Mouse (Mus musculus) MEL (cell line): ENCODE data around the gene Rtn4rl1. TPM values are rescaled to one million over a fixed set of nuclear protein-coding genes. Genes with fewer than 3 reads are reported as not detected.

ENCODE experiments used
- DNase-seq: peaks from one replicate; pipeline ENCODE4 v3.0.0; 2011; ENCODE audit warnings: low read depth, low spot score
- H3K27ac ChIP-seq: 2 replicates; pipeline ENCODE4 v1.5.1; 2012; ENCODE audit warnings: low read depth, mild to moderate bottlenecking, control low read depth, low read length, moderate library complexity; ENCODE audit not compliant: control insufficient read depth
- H3K27me3 ChIP-seq, 2 experiments: fragments of 150-350 bp in 1 of 2; sonication (generic) in 1 of 2; 2 replicates each; pipeline ENCODE4 v1.6.1; 2012; ENCODE audit warnings: low read length in 2 of 2, mild to moderate bottlenecking in 2 of 2, improper control_type of control experiment in 1 of 2, moderate library complexity in 1 of 2; ENCODE audit not compliant: insufficient read depth in 2 of 2, control insufficient read depth in 1 of 2
- H3K36me3 ChIP-seq, 2 experiments: 2 replicates each; pipeline ENCODE4 v1.6.1; 2012 to 2014; ENCODE audit warnings: low read length in 2 of 2, improper control_type of control experiment in 1 of 2, inconsistent platforms in 1 of 2, mild to moderate bottlenecking in 1 of 2; ENCODE audit not compliant: insufficient read depth in 2 of 2, control insufficient read depth in 1 of 2
- H3K4me1 ChIP-seq, 2 experiments: fragments of 150-350 bp in 1 of 2; sonication (generic) in 1 of 2; 2 replicates each; pipeline ENCODE4 v1.6.1; 2012; ENCODE audit warnings: low read length in 2 of 2, improper control_type of control experiment in 1 of 2, mild to moderate bottlenecking in 1 of 2; ENCODE audit not compliant: insufficient read depth in 2 of 2, control insufficient read depth in 1 of 2
- H3K4me3 ChIP-seq, 2 experiments: fragments of 150-350 bp in 1 of 2; sonication (generic) in 1 of 2; 2 replicates each; pipeline ENCODE4 v1.5.1; 2012; ENCODE audit warnings: low read depth in 2 of 2, low read length in 2 of 2, mild to moderate bottlenecking in 2 of 2, moderate library complexity in 2 of 2, control low read depth in 1 of 2, improper control_type of control experiment in 1 of 2; ENCODE audit not compliant: control insufficient read depth in 1 of 2, insufficient read depth in 1 of 2
- H3K79me2 ChIP-seq: 2 replicates; pipeline ENCODE4 v1.6.1; 2012; ENCODE audit warnings: mild to moderate bottlenecking, low read length, moderate library complexity; ENCODE audit not compliant: control insufficient read depth, poor library complexity, insufficient read depth
- H3K9ac ChIP-seq: 2 replicates; pipeline ENCODE4 v1.6.1; 2012; ENCODE audit warnings: low read depth, mild to moderate bottlenecking, control low read depth, low read length, moderate library complexity; ENCODE audit not compliant: control insufficient read depth, poor library complexity, severe bottlenecking
- H3K9me3 ChIP-seq: fragments of 150-350 bp; sonication (generic); replicated peaks from 2 replicates; pipeline ENCODE4 v1.6.1; 2012; ENCODE audit warnings: mild to moderate bottlenecking, low read length, improper control_type of control experiment, moderate library complexity; ENCODE audit not compliant: insufficient read depth
- BHLHE40 ChIP-seq: IDR thresholded peaks from 2 replicates; pipeline ENCODE4 v1.6.1; 2012; ENCODE audit warnings: low read depth, mild to moderate bottlenecking, inconsistent platforms, low read length, improper control_type of control experiment, borderline replicate concordance
- CHD1 ChIP-seq: IDR thresholded peaks from 2 replicates; pipeline ENCODE4 v1.6.1; 2012; ENCODE audit warnings: low read depth, mild to moderate bottlenecking, inconsistent platforms, low read length, improper control_type of control experiment
- CHD2 ChIP-seq: IDR thresholded peaks from 2 replicates; pipeline ENCODE4 v1.6.1; 2011; ENCODE audit warnings: low read length, improper control_type of control experiment
- ELF1 ChIP-seq: IDR thresholded peaks from 2 replicates; pipeline ENCODE4 v1.6.1; 2014; ENCODE audit warnings: low read depth, mild to moderate bottlenecking, inconsistent platforms, low read length, improper control_type of control experiment, moderate library complexity
- ETS1 ChIP-seq: IDR thresholded peaks from 2 replicates; pipeline ENCODE4 v1.6.1; 2012; ENCODE audit warnings: low read depth, mild to moderate bottlenecking, inconsistent platforms, low read length, improper control_type of control experiment, moderate library complexity
- HCFC1 ChIP-seq: IDR thresholded peaks from 2 replicates; pipeline ENCODE4 v1.6.1; 2012; ENCODE audit warnings: low read depth, mild to moderate bottlenecking, inconsistent platforms, low read length, improper control_type of control experiment, moderate library complexity
- KAT2A ChIP-seq: conservative IDR thresholded peaks from 2 replicates; pipeline ENCODE4 v1.6.1; 2012; ENCODE audit warnings: low read depth, low read length, improper control_type of control experiment, inconsistent platforms
- MAFK ChIP-seq: IDR thresholded peaks from 2 replicates; pipeline ENCODE4 v1.6.1; 2011; ENCODE audit warnings: low read depth, mild to moderate bottlenecking, low read length, improper control_type of control experiment, borderline replicate concordance
- MAX ChIP-seq: IDR thresholded peaks from 2 replicates; pipeline ENCODE4 v1.6.1; 2011; ENCODE audit warnings: low read length, improper control_type of control experiment
- MYB ChIP-seq: IDR thresholded peaks from 2 replicates; pipeline ENCODE4 v1.6.1; 2011; ENCODE audit warnings: mild to moderate bottlenecking, low read depth, low read length, improper control_type of control experiment
- MYC ChIP-seq: IDR thresholded peaks from 2 replicates; pipeline ENCODE4 v1.6.1; 2011; ENCODE audit warnings: low read depth, mild to moderate bottlenecking, low read length, improper control_type of control experiment, moderate library complexity
- POLR2A ChIP-seq, 2 experiments: IDR thresholded peaks; 2 replicates each; pipeline ENCODE4 v1.6.1; 2011 to 2012; ENCODE audit warnings: low read length in 2 of 2, mild to moderate bottlenecking in 2 of 2, control low read depth in 1 of 2, improper control_type of control experiment in 1 of 2, low read depth in 1 of 2, moderate library complexity in 1 of 2; ENCODE audit not compliant: control insufficient read depth in 1 of 2, insufficient read depth in 1 of 2, poor library complexity in 1 of 2
- POLR2AphosphoS2 ChIP-seq: IDR thresholded peaks from 2 replicates; pipeline ENCODE4 v1.6.1; 2011; ENCODE audit warnings: low read length, improper control_type of control experiment
- RAD21 ChIP-seq: IDR thresholded peaks from 2 replicates; pipeline ENCODE4 v1.6.1; 2011; ENCODE audit warnings: mild to moderate bottlenecking, low read depth, low read length, improper control_type of control experiment
- RCOR1 ChIP-seq: IDR thresholded peaks from 2 replicates; pipeline ENCODE4 v1.6.1; 2012; ENCODE audit warnings: low read depth, mild to moderate bottlenecking, inconsistent platforms, low read length, improper control_type of control experiment
- SIN3A ChIP-seq: IDR thresholded peaks from 2 replicates; pipeline ENCODE4 v1.6.1; 2012; ENCODE audit warnings: low read length, improper control_type of control experiment, inconsistent platforms
- SMC3 ChIP-seq: IDR thresholded peaks from 2 replicates; pipeline ENCODE4 v1.6.1; 2011; ENCODE audit warnings: low read depth, low read length, improper control_type of control experiment
- TBP ChIP-seq: IDR thresholded peaks from 2 replicates; pipeline ENCODE4 v1.8.0; 2011; ENCODE audit warnings: low read depth, low read length, improper control_type of control experiment
- UBTF ChIP-seq: IDR thresholded peaks from 2 replicates; pipeline ENCODE4 v1.6.1; 2012; ENCODE audit warnings: low read depth, mild to moderate bottlenecking, inconsistent platforms, low read length, improper control_type of control experiment, moderate library complexity, borderline replicate concordance; ENCODE audit not compliant: insufficient read depth
- USF1 ChIP-seq: IDR thresholded peaks from 2 replicates; pipeline ENCODE4 v1.6.1; 2014; ENCODE audit warnings: low read depth, mild to moderate bottlenecking, inconsistent platforms, low read length, improper control_type of control experiment, moderate library complexity
- USF2 ChIP-seq, 2 experiments: IDR thresholded peaks; 2 replicates each; pipeline ENCODE4 v1.6.1; 2011 to 2012; ENCODE audit warnings: improper control_type of control experiment in 2 of 2, low read length in 2 of 2, borderline replicate concordance in 1 of 2, inconsistent platforms in 1 of 2, low read depth in 1 of 2, mild to moderate bottlenecking in 1 of 2; ENCODE audit not compliant: insufficient read depth in 1 of 2
- ZC3H11A ChIP-seq: IDR thresholded peaks from 2 replicates; pipeline ENCODE4 v1.6.1; 2012; ENCODE audit warnings: low read depth, mild to moderate bottlenecking, inconsistent platforms, low read length, improper control_type of control experiment
- ZKSCAN1 ChIP-seq: IDR thresholded peaks from 2 replicates; pipeline ENCODE4 v1.6.1; 2012; ENCODE audit warnings: low read depth, mild to moderate bottlenecking, inconsistent platforms, low read length, improper control_type of control experiment, moderate library complexity
- polyA plus RNA-seq, 2 experiments: library from polyadenylated mRNA; stranded (reverse) in 1 of 2; unstranded in 1 of 2; fragments of >175 nt in 1 of 2; fragments of >200 nt in 1 of 2; gene quantifications; 2 replicates each; pipeline versions ENCODE4 v1.2.1 to v1.2.4; 2012; ENCODE audit warnings: low replicate concordance in 2 of 2, low read depth in 1 of 2; ENCODE audit not compliant: insufficient read length in 2 of 2, insufficient read depth in 1 of 2, missing spikeins in 1 of 2
- total RNA-seq: library from RNA; depleted of rRNA; stranded (reverse); fragments of 300-350 nt; gene quantifications from 2 replicates; pipeline ENCODE4 v1.2.3, GENCODE M21; 2012

Rtn4rl1 gene
- total and polyA plus RNA-seq, 3 experiments = 0.35 to 2.6 TPM; not detected in 1

- no peak for DNase-seq
- H3K27ac ChIP-seq = no peak overlapping the region
- peaks cover 14% of the 10 kb centered on the region for H3K79me2 ChIP-seq
- H3K9ac ChIP-seq = no peak overlapping the region
- H3K36me3 ChIP-seq = peaks cover 0 to 2% of the 10 kb centered on the region in 2 experiments; a peak in 2 of 4 replicates
- H3K4me1 ChIP-seq = no peaks in the 10 kb centered on the region; a peak in 1 of 4 replicates
- H3K9me3 ChIP-seq = no peaks in the 10 kb centered on the region
- no peak for TF ChIP-seq POLR2AphosphoS2
- TF ChIP-seq, all 39 proteins: peak for 0
- no peak overlapping the region for H3K4me3 ChIP-seq
- H3K27me3 ChIP-seq = no peaks in the 10 kb centered on the region
Observed at GRCm38 (mm10) chr11:75184986-75185385, 8.6 kb upstream of the Rtn4rl1 start.

- TF ChIP-seq BHLHE40 = peak; percentile 82
- TF ChIP-seq UBTF = no peak
- TF ChIP-seq RCOR1 = peak; percentile 46; the same call in 1 of the 2 replicates
- no peak for TF ChIP-seq MAFK
- TF ChIP-seq MYB = no peak
- no peak for TF ChIP-seq HCFC1
- peak; percentile 90; the same call in 1 of the 2 replicates for TF ChIP-seq CHD1
- TF ChIP-seq POLR2A (IDR thresholded peaks at IDR 0.05; ENCODE audit: control insufficient read depth in 1 of 2, insufficient read depth in 1 of 2, low read depth in 1 of 2, low read length in 2 of 2, poor library complexity in 1 of 2) = peak in 1 of 2 experiments; percentile 7; a peak in 2 of 4 replicates
- Histone ChIP-seq H3K4me1 (peaks cover 0 to 11% of the 10 kb centered on the region in 2 experiments; a peak in 3 of 4 replicates), H3K27ac (peak overlapping the region; percentile 75), H3K9ac (peak overlapping the region; percentile 91), H3K27me3 (peaks cover 2 to 11% of the 10 kb centered on the region in 2 experiments; a peak in 2 of 4 replicates), H3K36me3 (peaks cover 0 to 3% of the 10 kb centered on the region in 2 experiments; a peak in 2 of 4 replicates), H3K9me3 (no peaks in the 10 kb centered on the region), H3K79me2 (peaks cover 17% of the 10 kb centered on the region), H3K4me3 (peak overlapping the region; percentile 81 to 86)
- DNase-seq = peak; percentile 83
Observed at GRCm38 (mm10) chr11:75189713-75190370, 3.7 kb upstream of the Rtn4rl1 start.

GRCm38 (mm10) chr11:75190371-75190724, 3.2 kb upstream of the Rtn4rl1 start:
- Histone ChIP-seq H3K9ac (peak overlapping the region; percentile 91), H3K27ac (peak overlapping the region; percentile 75), H3K36me3 (peaks cover 0 to 3% of the 10 kb centered on the region in 2 experiments; a peak in 1 of 4 replicates), H3K27me3 (peaks cover 2 to 15% of the 10 kb centered on the region in 2 experiments; a peak in 2 of 4 replicates), H3K9me3 (no peaks in the 10 kb centered on the region), H3K4me1 (peaks cover 0 to 12% of the 10 kb centered on the region in 2 experiments; a peak in 3 of 4 replicates), H3K79me2 (peaks cover 17% of the 10 kb centered on the region), H3K4me3 (peak overlapping the region; percentile 81 to 86)
- DNase-seq = peak; percentile 96
- TF ChIP-seq SMC3 (0 out of 2 replicates have a peak, but pooled peaks have one; percentile 38), SIN3A (peak; percentile 100), ELF1 (peak; percentile 78), CHD2 (no peak), TBP (peak; percentile 89), KAT2A (no peak; the same call in none of the 2 replicates), MAFK (no peak), ZC3H11A (no peak), POLR2AphosphoS2 (peak; percentile 67; the same call in 1 of the 2 replicates), MYC (peak; percentile 99), MAX (peak; percentile 100), USF1 (peak; percentile 97), CHD1 (no peak), USF2 (IDR thresholded peaks at IDR 0.05; ENCODE audit: borderline replicate concordance in 1 of 2, insufficient read depth in 1 of 2, low read depth in 1 of 2, low read length in 2 of 2) (peak in 1 of 2 experiments; percentile 76; a peak in 2 of 4 replicates), ETS1 (peak; percentile 72; the same call in 1 of the 2 replicates), BHLHE40 (peak; percentile 73), ZKSCAN1 (no peak; the same call in 1 of the 2 replicates), RAD21 (peak; percentile 26)
